Mouse (Mus musculus) forebrain, postnatal 0 days (tissue): ENCODE measurements around the gene Pex13. TPM values are rescaled to one million over a fixed set of nuclear protein-coding genes. Genes with fewer than 3 reads are reported as not detected.

Experiments used
- ATAC-seq: fragments of 200-750 bp; cut with Nextera tagmentation; 2 replicates; pipeline ENCODE4 v1.8.0; 2017; ENCODE audit warnings: mild to moderate bottlenecking, moderate library complexity
- DNase-seq: peaks from one replicate; pipeline ENCODE4 v3.0.0-alpha.2; 2015
- H3K27ac ChIP-seq: fragments of 300-500 bp; sonication (generic); 2 replicates; pipeline ENCODE4 v1.5.1; 2014; ENCODE audit warnings: low read depth, mild to moderate bottlenecking, antibody characterized with exemption, low read length, moderate library complexity, mixed read lengths
- H3K27me3 ChIP-seq: fragments of 300-500 bp; sonication (generic); 2 replicates; pipeline ENCODE4 v1.6.1; 2014; ENCODE audit warnings: mild to moderate bottlenecking, low read length, mixed read lengths; ENCODE audit not compliant: insufficient read depth
- H3K36me3 ChIP-seq: fragments of 300-500 bp; sonication (generic); 2 replicates; pipeline ENCODE4 v1.6.1; 2014; ENCODE audit warnings: mild to moderate bottlenecking, moderate library complexity; ENCODE audit not compliant: insufficient read depth
- H3K4me1 ChIP-seq: fragments of 300-500 bp; sonication (generic); 2 replicates; pipeline ENCODE4 v1.6.1; 2014; ENCODE audit warnings: antibody characterized with exemption; ENCODE audit not compliant: insufficient read depth
- H3K4me2 ChIP-seq: fragments of 300-500 bp; sonication (generic); 2 replicates; pipeline ENCODE4 v1.6.1; 2014; ENCODE audit warnings: low read depth, mild to moderate bottlenecking, moderate library complexity
- H3K4me3 ChIP-seq: fragments of 300-500 bp; sonication (generic); 2 replicates; pipeline ENCODE4 v1.5.1; 2014; ENCODE audit warnings: low read depth, low read length, mixed read lengths
- H3K9ac ChIP-seq: fragments of 300-500 bp; sonication (generic); 2 replicates; pipeline ENCODE4 v1.6.1; 2014; ENCODE audit warnings: mild to moderate bottlenecking
- H3K9me3 ChIP-seq: fragments of 300-500 bp; sonication (generic); 2 replicates; pipeline ENCODE4 v1.6.1; 2016; ENCODE audit warnings: low read length
- CTCF ChIP-seq: sonication (generic); IDR thresholded peaks from 2 replicates; pipeline ENCODE4 v1.5.1; 2016; ENCODE audit warnings: antibody characterized with exemption, control low read depth, low read depth
- WGBS: fragments of 180-500 bp; shearing (Covaris S2); extraction: QIAGEN DNeasy Blood & Tissue Kit; methylation state at CpG from one replicate; pipeline ENCODE4 v1.1.7; 2014; 5-methylcytosine and 5-hydroxymethylcytosine counted together
- polyA plus RNA-seq: library from polyadenylated mRNA; unstranded; fragments of >200 nt; fragmentation: Nextera tagmentation; extraction: Ambion mirVana; gene quantifications from 2 replicates; pipeline ENCODE4 v1.2.1, GENCODE M21; 2015
- total RNA-seq: library from RNA; depleted of rRNA; stranded (reverse); fragments of >200 nt; gene quantifications from 2 replicates; pipeline ENCODE4 v1.2.3, GENCODE M21; 2014

Gene Pex13
- total and polyA plus RNA-seq, 2 experiments from 2014 or later, result 23.5 to 24.9 TPM

DNA sequence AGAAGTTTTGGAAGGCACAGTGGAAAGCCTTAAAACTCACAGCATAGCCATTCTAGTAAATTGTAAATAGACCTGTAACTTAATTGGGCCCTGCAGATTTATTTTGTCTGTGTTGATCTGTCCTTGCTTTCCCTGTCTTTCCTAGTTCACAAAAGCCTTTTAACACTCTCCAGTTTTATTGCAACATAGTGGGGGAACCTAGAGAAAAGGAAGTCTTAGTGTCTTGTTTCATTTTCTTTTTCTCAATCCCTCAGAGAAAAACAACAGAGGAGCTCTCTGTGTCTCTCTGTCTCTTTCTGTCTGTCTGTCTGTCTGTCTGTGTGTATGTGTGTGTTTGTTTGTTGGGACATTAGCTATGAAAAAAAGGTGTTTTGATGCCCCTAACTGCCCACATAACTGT lies 30.1 kb upstream of the Pex13 start:
- H3K9ac ChIP-seq, result no peak overlapping the region
- no peak for TF ChIP-seq CTCF

DNA sequence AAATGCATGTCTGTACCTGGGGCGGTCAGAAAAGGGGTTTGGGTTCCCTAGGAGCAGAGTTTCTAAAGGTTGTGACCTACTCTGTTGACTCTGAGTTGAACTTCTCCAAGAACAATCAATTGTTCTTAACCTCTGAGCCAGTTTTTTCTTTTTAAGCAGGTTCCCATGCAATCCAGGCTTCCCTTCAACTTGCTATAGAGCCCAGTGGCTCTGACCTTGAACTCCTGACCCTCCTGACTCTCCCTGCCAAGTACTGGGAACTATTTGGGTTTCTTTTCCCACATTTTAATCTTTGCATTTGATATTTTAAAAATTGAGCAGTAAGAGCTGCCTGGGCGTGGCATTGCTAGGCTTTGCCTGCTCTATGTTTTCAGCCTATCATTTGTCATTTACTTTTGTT lies 27.5 kb upstream of the Pex13 start:
- no peak for TF ChIP-seq CTCF
- Histone ChIP-seq H3K27me3 (no peaks in the 10 kb centered on the region), H3K9me3 (no peaks in the 10 kb centered on the region), H3K4me1 (no peaks in the 10 kb centered on the region), H3K4me3 (no peak overlapping the region), H3K27ac (no peak overlapping the region), H3K9ac (no peak overlapping the region), H3K36me3 (0 out of 2 replicates have a peak, but pooled peaks cover 3% of the 10 kb centered on the region), H3K4me2 (no peak overlapping the region)
- WGBS, result 97% methylated on average over 2 of the region's 2 CpGs
- no peak for ATAC-seq
- no peak for DNase-seq

More for the DNA sequence above, 30.1 kb upstream of the Pex13 start:
- Histone ChIP-seq H3K36me3 (0 out of 2 replicates have a peak, but pooled peaks cover 3% of the 10 kb centered on the region), H3K4me3 (no peak overlapping the region), H3K4me2 (no peak overlapping the region), H3K9me3 (no peaks in the 10 kb centered on the region), H3K27ac (no peak overlapping the region), H3K27me3 (no peaks in the 10 kb centered on the region), H3K4me1 (no peaks in the 10 kb centered on the region)
- DNase-seq (no peak), ATAC-seq (no peak)

DNA sequence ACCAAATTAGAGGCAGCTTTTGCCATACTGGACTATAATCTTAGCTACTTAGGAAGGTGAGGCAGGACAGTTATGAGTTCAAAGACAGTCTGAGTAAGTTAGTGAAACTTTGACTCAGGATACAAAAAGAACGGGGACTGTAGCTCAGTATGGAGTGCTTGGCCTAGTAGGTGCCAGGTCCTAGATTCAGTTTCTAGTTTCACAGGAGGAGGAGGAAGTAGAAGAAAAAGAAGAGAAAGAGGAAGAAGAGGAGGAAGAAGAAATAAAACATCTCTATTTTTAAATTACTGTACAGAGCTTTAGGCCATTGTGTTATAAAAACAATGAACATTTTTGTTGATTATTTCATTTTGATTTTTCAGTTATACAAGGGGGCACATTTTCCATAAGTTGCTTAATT lies 22.3 kb upstream of the Pex13 start:
- TF ChIP-seq CTCF, result no peak
- H3K27me3 ChIP-seq, result no peaks in the 10 kb centered on the region
- WGBS, result 93% methylated on average over 1 of the region's 1 CpGs
- ATAC-seq, result no peak
- peaks cover 11% of the 10 kb centered on the region; the same call in 1 of the 2 replicates for H3K36me3 ChIP-seq
- no peak overlapping the region for H3K4me2 ChIP-seq
- DNase-seq, result no peak
- no peaks in the 10 kb centered on the region for H3K4me1 ChIP-seq
- no peaks in the 10 kb centered on the region for H3K9me3 ChIP-seq
- H3K4me3 ChIP-seq, result no peak overlapping the region
- no peak overlapping the region for H3K27ac ChIP-seq
- H3K9ac ChIP-seq, result no peak overlapping the region

DNA sequence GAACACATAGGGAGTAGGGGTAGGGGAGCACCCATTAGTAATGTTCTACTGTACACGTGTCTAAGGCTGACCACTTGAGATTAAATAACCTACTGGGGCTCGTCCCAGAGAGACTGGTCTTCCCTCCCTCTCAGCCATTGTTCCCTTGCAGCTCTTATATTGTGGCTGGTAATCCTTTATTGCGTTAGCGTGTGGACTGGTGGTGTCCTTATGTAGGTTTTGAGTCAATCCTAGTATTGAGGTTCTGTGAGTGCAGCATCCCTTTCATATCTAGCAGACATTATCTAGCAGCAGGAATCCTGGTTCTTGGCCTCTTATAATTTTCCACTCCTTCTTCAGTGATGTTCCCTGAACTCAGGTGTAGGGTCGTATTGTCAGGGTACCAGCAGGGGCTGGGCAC lies 20.9 kb upstream of the Pex13 start:
- Histone ChIP-seq H3K9me3 (no peaks in the 10 kb centered on the region), H3K4me1 (no peaks in the 10 kb centered on the region), H3K27me3 (no peaks in the 10 kb centered on the region), H3K9ac (no peak overlapping the region), H3K4me3 (no peak overlapping the region), H3K4me2 (no peak overlapping the region), H3K27ac (no peak overlapping the region), H3K36me3 (peaks cover 16% of the 10 kb centered on the region)
- no peak for TF ChIP-seq CTCF
- WGBS, result 86% methylated on average over 5 of the region's 5 CpGs
- ATAC-seq (no peak), DNase-seq (no peak)

DNA sequence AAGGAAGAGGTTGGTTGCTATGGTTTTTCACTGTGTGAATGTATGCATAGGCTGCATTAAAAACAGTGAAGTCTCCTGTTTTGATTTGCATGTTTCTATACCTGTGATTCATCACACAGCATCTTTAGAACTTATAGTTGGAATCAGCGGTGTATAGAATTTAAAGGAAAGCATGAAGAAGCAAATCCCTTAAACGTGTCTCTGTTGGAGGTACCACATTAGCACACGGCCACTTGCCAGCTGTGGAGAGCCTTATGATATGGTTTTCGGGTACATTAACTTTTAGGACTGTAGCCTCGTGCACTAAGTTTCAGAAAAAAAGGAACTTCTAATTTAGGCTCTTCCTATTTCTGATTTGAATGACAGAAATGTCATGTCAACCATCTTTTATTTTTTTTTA lies 16.8 kb upstream of the Pex13 start:
- WGBS, result 89% methylated on average over 5 of the region's 5 CpGs
- no peak overlapping the region for H3K4me3 ChIP-seq
- no peaks in the 10 kb centered on the region for H3K9me3 ChIP-seq
- no peak overlapping the region for H3K4me2 ChIP-seq
- DNase-seq (no peak), ATAC-seq (no peak)
- TF ChIP-seq CTCF, result no peak
- H3K27ac ChIP-seq, result no peak overlapping the region
- H3K27me3 ChIP-seq, result no peaks in the 10 kb centered on the region
- H3K9ac ChIP-seq, result no peak overlapping the region
- H3K4me1 ChIP-seq, result no peaks in the 10 kb centered on the region
- peaks cover 32% of the 10 kb centered on the region for H3K36me3 ChIP-seq

DNA sequence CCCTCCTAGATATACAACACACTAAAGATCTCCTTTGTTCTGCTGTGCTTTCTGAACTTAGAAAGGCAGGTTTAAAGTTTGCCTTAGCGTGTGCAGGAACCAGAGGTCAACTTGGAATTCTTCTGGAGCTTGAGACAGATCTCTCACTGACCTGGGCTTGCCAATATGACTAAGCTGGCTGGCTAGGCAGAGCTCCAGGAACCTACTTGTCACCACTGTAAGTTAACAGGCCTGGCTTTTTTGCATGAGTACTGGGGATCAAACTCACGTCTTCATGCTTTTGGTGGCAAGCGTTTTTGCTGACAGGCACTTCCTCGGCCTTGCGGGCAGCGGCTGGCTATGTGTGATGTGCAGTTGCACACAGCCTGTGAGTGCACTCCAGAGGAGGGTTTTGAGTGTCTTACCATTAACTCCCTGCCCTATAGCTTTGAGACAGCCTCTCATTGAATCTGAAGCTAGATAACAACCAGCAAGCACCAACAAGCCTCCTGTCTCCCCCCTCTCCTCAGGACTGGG lies 14.7 kb upstream of the Pex13 start:
- Histone ChIP-seq H3K27ac (no peak overlapping the region), H3K36me3 (peaks cover 51% of the 10 kb centered on the region), H3K4me1 (no peaks in the 10 kb centered on the region), H3K4me2 (no peak overlapping the region), H3K9ac (no peak overlapping the region), H3K27me3 (no peaks in the 10 kb centered on the region), H3K9me3 (no peaks in the 10 kb centered on the region), H3K4me3 (no peak overlapping the region)
- ATAC-seq, result no peak
- TF ChIP-seq CTCF, result no peak
- WGBS, result 91% methylated on average over 6 of the region's 6 CpGs
- no peak for DNase-seq

DNA sequence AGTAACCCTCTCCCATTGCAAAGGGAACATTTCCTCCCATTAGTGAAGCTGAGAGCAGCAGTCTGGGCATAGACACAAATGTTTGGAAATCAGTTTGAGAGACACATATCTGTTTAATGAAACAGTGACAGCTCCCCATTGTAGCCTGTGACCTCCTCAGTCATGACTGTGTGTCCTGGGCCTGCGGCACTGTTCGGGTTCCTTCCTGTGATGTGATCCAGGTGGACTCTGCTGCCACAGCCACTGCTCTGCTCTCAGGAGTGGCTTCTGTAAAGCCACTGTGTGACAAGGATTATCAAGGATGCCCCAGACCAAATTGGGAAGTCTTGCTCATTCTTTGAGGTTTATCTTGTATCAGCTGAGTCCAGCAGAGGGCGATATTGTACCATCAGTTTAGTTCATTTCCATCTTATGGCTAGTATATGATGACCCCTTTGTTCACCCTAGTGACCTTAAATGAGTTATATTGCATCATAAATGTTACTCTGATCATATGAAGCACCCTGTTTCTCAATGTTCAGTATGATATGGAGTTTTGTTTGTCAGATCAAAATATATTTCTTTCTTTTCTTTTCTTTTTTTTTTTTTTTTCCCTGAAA lies 13.4 kb upstream of the Pex13 start:
- Histone ChIP-seq H3K4me3 (no peak overlapping the region), H3K9ac (no peak overlapping the region), H3K9me3 (no peaks in the 10 kb centered on the region), H3K27ac (no peak overlapping the region), H3K4me1 (no peaks in the 10 kb centered on the region), H3K27me3 (no peaks in the 10 kb centered on the region), H3K4me2 (no peak overlapping the region), H3K36me3 (peaks cover 62% of the 10 kb centered on the region)
- ATAC-seq (0 out of 2 replicates have a peak, but pooled peaks have one; percentile 25), DNase-seq (peak; percentile 77)
- TF ChIP-seq CTCF, result peak; percentile 80
- WGBS, result 56% methylated on average over 3 of the region's 3 CpGs
